Mouse (Mus musculus) CH12.LX (cell line): Measurements from ENCODE around the gene Olfr543. TPM values are rescaled to one million over a fixed set of nuclear protein-coding genes. Genes with fewer than 3 reads are reported as not detected.

Experiments used
- DNase-seq: peaks from one replicate; pipeline ENCODE4 v3.0.0-alpha.2; 2013; ENCODE audit errors: extremely low read depth
- H3K27ac ChIP-seq: 2 replicates; pipeline ENCODE4 v1.5.1; 2012; ENCODE audit warnings: low read depth, mild to moderate bottlenecking, control low read depth, moderate library complexity; ENCODE audit not compliant: insufficient read depth
- H3K27me3 ChIP-seq: replicated peaks from 2 replicates; pipeline ENCODE3; 2012; ENCODE audit warnings: inconsistent platforms
- H3K36me3 ChIP-seq, 2 experiments: replicated peaks in 1 of 2; 2 replicates each; pipeline versions ENCODE3 to v1.6.1; 2012; ENCODE audit warnings: inconsistent platforms in 1 of 2, low read length in 1 of 2, mild to moderate bottlenecking in 1 of 2, mixed read lengths in 1 of 2, moderate library complexity in 1 of 2; ENCODE audit not compliant: control insufficient read depth in 1 of 2, insufficient read depth in 1 of 2
- H3K4me1 ChIP-seq, 2 experiments: 2 replicates each; pipeline ENCODE4 v1.6.1; 2012; ENCODE audit warnings: inconsistent platforms in 1 of 2, moderate library complexity in 1 of 2; ENCODE audit not compliant: insufficient read depth in 2 of 2, control insufficient read depth in 1 of 2
- H3K4me2 ChIP-seq: 2 replicates; pipeline ENCODE4 v1.6.1; 2012; ENCODE audit warnings: low read depth, mild to moderate bottlenecking, control low read depth; ENCODE audit not compliant: poor library complexity, insufficient read depth, severe bottlenecking
- H3K4me3 ChIP-seq, 3 experiments: fragments of 150-350 bp in 1 of 3; sonication (generic) in 1 of 3; replicated peaks in 1 of 3; 2 replicates each; pipeline versions ENCODE3 to v1.5.1; 2011 to 2012; ENCODE audit warnings: low read depth in 2 of 3, low read length in 2 of 3, mild to moderate bottlenecking in 2 of 3, moderate library complexity in 2 of 3, control low read depth in 1 of 3, improper control_type of control experiment in 1 of 3, inconsistent platforms in 1 of 3, mixed read lengths in 1 of 3; ENCODE audit not compliant: poor library complexity in 1 of 3
- H3K79me2 ChIP-seq: replicated peaks from 2 replicates; pipeline ENCODE4 v1.6.1; 2012; ENCODE audit warnings: mild to moderate bottlenecking, moderate library complexity; ENCODE audit not compliant: control insufficient read depth, poor library complexity, insufficient read depth, severe bottlenecking; ENCODE audit errors: extremely low read depth
- H3K9ac ChIP-seq: 2 replicates; pipeline ENCODE4 v1.6.1; 2012; ENCODE audit warnings: low read depth, mild to moderate bottlenecking, control low read depth, moderate library complexity; ENCODE audit not compliant: insufficient read depth
- H3K9me3 ChIP-seq: replicated peaks from 2 replicates; pipeline ENCODE3; 2012; ENCODE audit warnings: low read length, inconsistent platforms, mixed read lengths
- BHLHE40 ChIP-seq: IDR thresholded peaks from 2 replicates; pipeline ENCODE4 v1.6.1; 2011; ENCODE audit warnings: mild to moderate bottlenecking, low read depth, low read length, improper control_type of control experiment
- CHD1 ChIP-seq: IDR thresholded peaks from 2 replicates; pipeline ENCODE4 v1.6.1; 2012; ENCODE audit warnings: low read depth, low read length, improper control_type of control experiment, inconsistent platforms
- CTCF ChIP-seq, 2 experiments: IDR thresholded peaks in 1 of 2; conservative IDR thresholded peaks in 1 of 2; 2 replicates each; pipeline ENCODE4 v1.5.1; 2011 to 2012; ENCODE audit warnings: low read depth in 2 of 2, low read length in 2 of 2, improper control_type of control experiment in 1 of 2, inconsistent platforms in 1 of 2, mild to moderate bottlenecking in 1 of 2, moderate library complexity in 1 of 2
- EP300 ChIP-seq: IDR thresholded peaks from 2 replicates; pipeline ENCODE4 v1.6.1; 2011; ENCODE audit warnings: low read length, improper control_type of control experiment
- GABPA ChIP-seq: IDR thresholded peaks from 2 replicates; pipeline ENCODE4 v1.6.1; 2012; ENCODE audit warnings: low read depth, low read length, improper control_type of control experiment, inconsistent platforms; ENCODE audit not compliant: insufficient replicate concordance
- IRF4 ChIP-seq: IDR thresholded peaks from 2 replicates; pipeline ENCODE4 v1.6.1; 2014; ENCODE audit warnings: low read depth, mild to moderate bottlenecking, inconsistent platforms, low read length, improper control_type of control experiment
- JUN ChIP-seq: IDR thresholded peaks from 2 replicates; pipeline ENCODE4 v1.6.1; 2011; ENCODE audit warnings: low read depth, mild to moderate bottlenecking, low read length, improper control_type of control experiment, moderate library complexity; ENCODE audit not compliant: insufficient read depth
- JUND ChIP-seq: conservative IDR thresholded peaks from 2 replicates; pipeline ENCODE4 v1.6.1; 2011; ENCODE audit warnings: low read depth, low read length, improper control_type of control experiment
- MYC ChIP-seq: IDR thresholded peaks from 2 replicates; pipeline ENCODE4 v1.6.1; 2011; ENCODE audit warnings: low read depth, mild to moderate bottlenecking, improper control_type of control experiment, low read length
- POLR2AphosphoS2 ChIP-seq: IDR thresholded peaks from 2 replicates; pipeline ENCODE4 v1.6.1; 2011; ENCODE audit warnings: low read depth, low read length, improper control_type of control experiment
- RCOR1 ChIP-seq: conservative IDR thresholded peaks from 2 replicates; pipeline ENCODE4 v1.6.1; 2012; ENCODE audit warnings: low read depth, mild to moderate bottlenecking, inconsistent platforms, low read length, improper control_type of control experiment
- TBP ChIP-seq: conservative IDR thresholded peaks from 2 replicates; pipeline ENCODE4 v1.6.1; 2011; ENCODE audit warnings: low read depth, low read length, improper control_type of control experiment
- TCF12 ChIP-seq: IDR thresholded peaks from 2 replicates; pipeline ENCODE4 v1.6.1; 2014; ENCODE audit warnings: low read depth, mild to moderate bottlenecking, inconsistent platforms, low read length, improper control_type of control experiment
- USF2 ChIP-seq: conservative IDR thresholded peaks from 2 replicates; pipeline ENCODE4 v1.6.1; 2011; ENCODE audit warnings: low read depth, low read length, improper control_type of control experiment
- ZC3H11A ChIP-seq: IDR thresholded peaks from 2 replicates; pipeline ENCODE4 v1.6.1; 2012; ENCODE audit warnings: low read depth, mild to moderate bottlenecking, inconsistent platforms, low read length, improper control_type of control experiment
- dilution Hi-C: fragments of 300-500 bp; cut with MboI; formaldehyde crosslinking; loops from 2 replicates; pipeline ENCODE4 v1.14.3; 2020; ENCODE audit warnings: low sequenced_read_pairs; ENCODE audit not compliant: extremely low pct_unique_long_range_greater_than_20kb, extremely low pct_ligation_motif_present
- in situ Hi-C: fragments of 300-500 bp; cut with MboI; formaldehyde crosslinking; loops from 3 replicates; pipeline ENCODE4 v1.14.3; 2019; ENCODE audit warnings: low sequenced_read_pairs, low pct_ligation_motif_present, low pct_unique_long_range_greater_than_20kb, mixed read lengths
- polyA plus RNA-seq: library from polyadenylated mRNA; unstranded; fragments of >175 nt; gene quantifications from 2 replicates; pipeline ENCODE4 v1.2.1, GENCODE M21; 2012; ENCODE audit warnings: low read depth; ENCODE audit not compliant: insufficient read length
- total RNA-seq, 2 experiments: library from RNA; depleted of rRNA; stranded (reverse); fragments of 300-350 nt in 1 of 2; fragments of >200 nt in 1 of 2; gene quantifications; 2 replicates each; pipeline ENCODE4 v1.2.3; 2012 to 2014

Gene Olfr543
- total and polyA plus RNA-seq, 3 experiments, result 1.1 TPM; not detected in 2

GRCm38 (mm10) chr7:102517051-102517335, 35.5 kb upstream of the Olfr543 start:
- Histone ChIP-seq H3K4me1 (peaks cover 5 to 24% of the 10 kb centered on the region in 2 experiments), H3K36me3 (no peaks in the 10 kb centered on the region), H3K79me2 (no peaks in the 10 kb centered on the region), H3K27ac (no peak overlapping the region), H3K4me3 (no peak overlapping the region), H3K27me3 (peaks cover 2% of the 10 kb centered on the region), H3K4me2 (no peak overlapping the region), H3K9me3 (no peaks in the 10 kb centered on the region), H3K9ac (no peak overlapping the region)
- TF ChIP-seq GABPA, result no peak
- TF ChIP-seq JUND, result no peak
- no peak for TF ChIP-seq RCOR1
- no peak for TF ChIP-seq MYC
- TF ChIP-seq TCF12, result no peak
- TF ChIP-seq POLR2AphosphoS2, result no peak
- no peak for TF ChIP-seq CTCF (conservative IDR thresholded peaks at IDR 0.05 in 1 of 2, IDR thresholded peaks at IDR 0.05 in 1 of 2; ENCODE audit: low read depth in 2 of 2, low read length in 2 of 2)
- no peak for TF ChIP-seq CHD1
- no peak for TF ChIP-seq ZC3H11A
- no peak for TF ChIP-seq USF2
- dilution Hi-C loops (no loop called here), in situ Hi-C loops (loop anchor here (25.0 kb wide), 1 partner anchor 245 kb away; the partner anchor contains the start of genes Olfr560, Olfr561 and Olfr78)
- no peak for DNase-seq

GRCm38 (mm10) chr7:102516261-102517050, 35.0 kb upstream of the Olfr543 start:
- Histone ChIP-seq H3K4me1 (peaks cover 5 to 24% of the 10 kb centered on the region in 2 experiments), H3K4me2 (no peak overlapping the region), H3K27ac (no peak overlapping the region), H3K79me2 (no peaks in the 10 kb centered on the region), H3K27me3 (peaks cover 2% of the 10 kb centered on the region), H3K9me3 (no peaks in the 10 kb centered on the region), H3K9ac (no peak overlapping the region), H3K4me3 (no peak overlapping the region), H3K36me3 (no peaks in the 10 kb centered on the region)
- in situ Hi-C loops (loop anchor here (25.0 kb wide), 1 partner anchor 246 kb away; the partner anchor contains the start of genes Olfr560, Olfr561 and Olfr78), dilution Hi-C loops (no loop called here)
- TF ChIP-seq TCF12, result 0 out of 2 replicates have a peak, but pooled peaks have one; percentile 10
- 0 out of 2 replicates have a peak, but pooled peaks have one; percentile 7 for TF ChIP-seq BHLHE40
- TF ChIP-seq TBP, result no peak
- DNase-seq, result no peak

- dilution Hi-C loops, result no loop called here
- no peak overlapping the region for H3K4me3 ChIP-seq
- in situ Hi-C loops, result loop anchor here (25.0 kb wide), 1 partner anchor 248 kb away; the partner anchor contains the start of genes Olfr560, Olfr561 and Olfr78
Measured at GRCm38 (mm10) chr7:102514144-102514543, 32.7 kb upstream of the Olfr543 start.

More at GRCm38 (mm10) chr7:102514144-102514543, 32.7 kb upstream of the Olfr543 start:
- Histone ChIP-seq H3K36me3 (no peaks in the 10 kb centered on the region), H3K79me2 (no peaks in the 10 kb centered on the region), H3K4me2 (no peak overlapping the region), H3K27me3 (no peaks in the 10 kb centered on the region), H3K27ac (no peak overlapping the region), H3K9me3 (no peaks in the 10 kb centered on the region), H3K9ac (no peak overlapping the region), H3K4me1 (peaks cover 5 to 24% of the 10 kb centered on the region in 2 experiments)
- DNase-seq, result peak; percentile 31
- TF ChIP-seq JUN (no peak), EP300 (no peak), CHD1 (no peak), ZC3H11A (no peak), IRF4 (0 out of 2 replicates have a peak, but pooled peaks have one; percentile 15)
